Mouse (Mus musculus) olfactory bulb, adult 2 months (tissue): Measurements from ENCODE around the gene Raly. TPM values are rescaled to one million over a fixed set of nuclear protein-coding genes. Genes with fewer than 3 reads are reported as not detected.

Source experiments
- H3K27ac ChIP-seq: fragments of 200-500 bp; 2 replicates; pipeline ENCODE4 v1.5.1; 2012; ENCODE audit warnings: low read depth, low read length; ENCODE audit not compliant: insufficient read depth
- H3K4me1 ChIP-seq: fragments of 200-500 bp; 2 replicates; pipeline ENCODE4 v1.6.1; 2012; ENCODE audit warnings: low read length; ENCODE audit not compliant: control insufficient read depth, insufficient read depth
- H3K4me3 ChIP-seq: fragments of 200-500 bp; 2 replicates; pipeline ENCODE4 v1.5.1; 2012; ENCODE audit warnings: mild to moderate bottlenecking, low read depth, low read length, moderate library complexity; ENCODE audit not compliant: insufficient read depth
- CTCF ChIP-seq: fragments of 200-500 bp; IDR thresholded peaks from 2 replicates; pipeline ENCODE4 v1.5.1; 2012; ENCODE audit warnings: low read depth, mild to moderate bottlenecking, low read length, moderate library complexity; ENCODE audit not compliant: insufficient read depth
- POLR2A ChIP-seq: fragments of 200-500 bp; IDR thresholded peaks from 2 replicates; pipeline ENCODE4 v1.6.1; 2012; ENCODE audit warnings: mild to moderate bottlenecking, low read depth, low read length, moderate library complexity; ENCODE audit not compliant: insufficient read depth
- WGBS: fragments of 180-500 bp; shearing (Covaris S2); methylation state at CpG from one replicate; pipeline ENCODE4 v1.1.7; 2018; 5-methylcytosine and 5-hydroxymethylcytosine counted together
- polyA plus RNA-seq: library from polyadenylated mRNA; stranded (reverse); fragments of >200 nt; gene quantifications from 2 replicates; pipeline ENCODE4 v1.2.4, GENCODE M21; 2012; ENCODE audit warnings: low replicate concordance; ENCODE audit not compliant: missing spikeins, insufficient read depth, insufficient read length

Raly gene
- polyA plus RNA-seq, 1 experiment: not detected

GRCm38 (mm10) chr2:154757691-154758090 lies 33.2 kb upstream of the Raly start:
- TF ChIP-seq POLR2A (no peak), CTCF (no peak)

GRCm38 (mm10) chr2:154758454-154758853 lies 32.4 kb upstream of the Raly start:
- no peak for TF ChIP-seq POLR2A
- no peak for TF ChIP-seq CTCF
- 92% methylated on average over 1 of the region's 1 CpGs for WGBS

More at GRCm38 (mm10) chr2:154757691-154758090, 33.2 kb upstream of the Raly start:
- no peak overlapping the region for H3K4me3 ChIP-seq
- no peaks in the 10 kb centered on the region for H3K4me1 ChIP-seq
- no peak overlapping the region for H3K27ac ChIP-seq
- WGBS: 75% methylated on average over 5 of the region's 5 CpGs

GRCm38 (mm10) chr2:154763226-154763625 lies 27.7 kb upstream of the Raly start:
- Histone ChIP-seq H3K4me3 (no peak overlapping the region), H3K4me1 (no peaks in the 10 kb centered on the region), H3K27ac (no peak overlapping the region)
- no peak for TF ChIP-seq CTCF
- 92% methylated on average over 3 of the region's 3 CpGs for WGBS

More at GRCm38 (mm10) chr2:154758454-154758853, 32.4 kb upstream of the Raly start:
- Histone ChIP-seq H3K4me1 (no peaks in the 10 kb centered on the region), H3K27ac (no peak overlapping the region), H3K4me3 (no peak overlapping the region)

- no peak overlapping the region for H3K27ac ChIP-seq
- WGBS: 94% methylated on average over 9 of the region's 9 CpGs
- 0 out of 2 replicates have a peak, but pooled peaks cover 3% of the 10 kb centered on the region for H3K4me1 ChIP-seq
- no peak overlapping the region for H3K4me3 ChIP-seq
- TF ChIP-seq POLR2A (no peak), CTCF (no peak)
Measured at GRCm38 (mm10) chr2:154764828-154765497, 25.9 kb upstream of the Raly start.

GRCm38 (mm10) chr2:154765554-154766008 lies 25.3 kb upstream of the Raly start:
- no peak overlapping the region for H3K4me3 ChIP-seq
- WGBS: 79% methylated on average over 8 of the region's 8 CpGs
- no peak overlapping the region for H3K27ac ChIP-seq
- H3K4me1 ChIP-seq: 0 out of 2 replicates have a peak, but pooled peaks cover 3% of the 10 kb centered on the region
- TF ChIP-seq POLR2A (no peak), CTCF (no peak)

- no peak overlapping the region for H3K27ac ChIP-seq
- 93% methylated on average over 6 of the region's 6 CpGs for WGBS
- no peak overlapping the region for H3K4me3 ChIP-seq
- TF ChIP-seq CTCF (no peak), POLR2A (no peak)
- H3K4me1 ChIP-seq: peaks cover 5% of the 10 kb centered on the region; the same call in 1 of the 2 replicates
Measured at GRCm38 (mm10) chr2:154767051-154767450, 23.8 kb upstream of the Raly start.

- Histone ChIP-seq H3K4me1 (peaks cover 5% of the 10 kb centered on the region; the same call in 1 of the 2 replicates), H3K4me3 (no peak within 1 kb of the TSS), H3K27ac (no peak within 1 kb of the TSS)
- TF ChIP-seq POLR2A: no peak
- no peak for TF ChIP-seq CTCF
Measured at GRCm38 (mm10) chr2:154769930-154770329, 21.0 kb upstream of the Raly start, which contains the start of gene Gm14214. Gene Gm14214, minus strand, starts transcription at chr2:154770030.

- Histone ChIP-seq H3K27ac (no peak overlapping the region), H3K4me3 (no peak overlapping the region), H3K4me1 (peaks cover 5% of the 10 kb centered on the region; the same call in 1 of the 2 replicates)
- 51% methylated on average over 8 of the region's 8 CpGs for WGBS
- TF ChIP-seq POLR2A (no peak), CTCF (no peak)
Measured at GRCm38 (mm10) chr2:154771604-154772003, 19.3 kb upstream of the Raly start.

- Histone ChIP-seq H3K27ac (no peak overlapping the region), H3K4me1 (peaks cover 2% of the 10 kb centered on the region; the same call in 1 of the 2 replicates), H3K4me3 (no peak overlapping the region)
- no peak for TF ChIP-seq CTCF
- no peak for TF ChIP-seq POLR2A
- WGBS: 89% methylated on average over 1 of the region's 1 CpGs
Measured at GRCm38 (mm10) chr2:154774032-154774431, 16.9 kb upstream of the Raly start.
